8 mouse cellular contexts compared by ENCODE assay signal in genomic region chr4:155361303-155361791, GRCm38 (mm10). TPM values are rescaled to one million over a fixed set of nuclear protein-coding genes. Genes with fewer than 3 reads are reported as not detected.
DNase-seq lines count a peak whose midpoint lies in the region; ATAC-seq and TF ChIP-seq lines count a peak whose summit lies in the region.
"Had no signal": no experiment of that assay in that cellular context is flagged by ENCODE, and none has a peak within 500 bp of the region (broad histone marks: within the 10 kb centered on the region; RNA-seq: fewer than 3 reads in every experiment).

Gene Prkcz, minus strand, starts transcription at chr4:155361361.

- H3K4me2 ChIP-seq in limb, embryonic 14.5 days (replicated peaks; ENCODE audit: low read depth, low read length, severe bottlenecking) = peak within 1 kb of the TSS; percentile 53
- peak within 1 kb of the TSS; percentile 59 for H3K4me2 ChIP-seq in midbrain, postnatal 0 days (ENCODE audit: low read depth, low read length, poor library complexity, severe bottlenecking)

- no peak within 1 kb of the TSS for H3K9ac ChIP-seq in limb, embryonic 14.5 days (ENCODE audit: low read depth, low read length, severe bottlenecking)
- H3K9ac ChIP-seq in midbrain, postnatal 0 days (replicated peaks; ENCODE audit: low read length, poor library complexity, severe bottlenecking) = no peak within 1 kb of the TSS

- peaks cover 38% of the 10 kb centered on the region for H3K4me1 ChIP-seq in embryonic facial prominence, embryonic 10.5 days
- H3K4me1 ChIP-seq in heart, embryonic 10.5 days = peaks cover 16% of the 10 kb centered on the region; the same call in 1 of the 2 replicates
- H3K4me1 ChIP-seq in limb, embryonic 14.5 days (ENCODE audit: control insufficient read depth, insufficient read depth, low read length) = no peaks in the 10 kb centered on the region
- H3K4me1 ChIP-seq in midbrain, postnatal 0 days (ENCODE audit: insufficient read depth, low read length) = no peaks in the 10 kb centered on the region; the same call in 1 of the 2 replicates

- DNase-seq in adrenal gland, adult 2 months = peak; percentile 91
- peak; percentile 90 for DNase-seq in embryonic facial prominence, embryonic 10.5 days (ENCODE audit: low spot score)
- peak; percentile 93 for DNase-seq in heart, embryonic 10.5 days (ENCODE audit: low spot score)
- peak; percentile 98 for DNase-seq in kidney, adult 9 months
- DNase-seq in limb, embryonic 14.5 days (ENCODE audit: low spot score) = peak; percentile 61
- peak; percentile 52 for DNase-seq in midbrain, postnatal 0 days (ENCODE audit: low spot score)
- peak; percentile 24 to 31 for DNase-seq in spleen, postnatal 14 days (ENCODE audit: low spot score in 2 of 2)

- no peaks in the 10 kb centered on the region for H3K9me3 ChIP-seq in embryonic facial prominence, embryonic 10.5 days
- no peaks in the 10 kb centered on the region for H3K9me3 ChIP-seq in heart, embryonic 10.5 days
- no peaks in the 10 kb centered on the region for H3K9me3 ChIP-seq in limb, embryonic 14.5 days (ENCODE audit: control insufficient read depth, low read length)
- no peaks in the 10 kb centered on the region for H3K9me3 ChIP-seq in midbrain, postnatal 0 days (ENCODE audit: low read length)

- under 1% methylated on average over 51 of the region's 51 CpGs for WGBS in embryonic facial prominence, embryonic 10.5 days
- under 1% methylated on average over 50 of the region's 51 CpGs for WGBS in heart, embryonic 10.5 days
- under 1% methylated on average over 28 of the region's 51 CpGs for WGBS in limb, embryonic 14.5 days
- under 1% methylated on average over 42 of the region's 51 CpGs for WGBS in midbrain, postnatal 0 days

- peak within 1 kb of the TSS; percentile 45; the same call in 1 of the 2 replicates for H3K27ac ChIP-seq in embryonic facial prominence, embryonic 10.5 days (replicated peaks)
- H3K27ac ChIP-seq in heart, embryonic 10.5 days = peak within 1 kb of the TSS; percentile 82
- no peak within 1 kb of the TSS for H3K27ac ChIP-seq in limb, embryonic 14.5 days (replicated peaks; ENCODE audit: low read depth, low read length)
- H3K27ac ChIP-seq in midbrain, postnatal 0 days (ENCODE audit: low read depth, low read length) = no peak within 1 kb of the TSS
- H3K27ac ChIP-seq: macrophage had no signal

- no peak for TF ChIP-seq CTCF in midbrain, postnatal 0 days (IDR thresholded peaks at IDR 0.05)

- peak; percentile 84 for ATAC-seq in limb, embryonic 14.5 days (ENCODE audit: low FRiP score, low read depth)
- ATAC-seq in midbrain, postnatal 0 days (ENCODE audit: low FRiP score) = peak; percentile 70; the same call in 1 of the 2 replicates

- TF ChIP-seq POLR2A in limb, embryonic 14.5 days (IDR thresholded peaks at IDR 0.05; ENCODE audit: borderline replicate concordance, extremely low read depth, insufficient read depth, insufficient read length) = no peak

- peaks cover 82% of the 10 kb centered on the region for H3K27me3 ChIP-seq in embryonic facial prominence, embryonic 10.5 days (replicated peaks; ENCODE audit: low read depth, poor library complexity, severe bottlenecking)
- peaks cover 83% of the 10 kb centered on the region for H3K27me3 ChIP-seq in heart, embryonic 10.5 days (ENCODE audit: insufficient read depth, poor library complexity, severe bottlenecking)
- peaks cover 67% of the 10 kb centered on the region for H3K27me3 ChIP-seq in limb, embryonic 14.5 days (ENCODE audit: control insufficient read depth, insufficient read depth, low read length)
- peaks cover 48% of the 10 kb centered on the region for H3K27me3 ChIP-seq in midbrain, postnatal 0 days (ENCODE audit: insufficient read depth, low read length)

- peak within 1 kb of the TSS; percentile 63 for H3K4me3 ChIP-seq in embryonic facial prominence, embryonic 10.5 days
- peak within 1 kb of the TSS; percentile 68 for H3K4me3 ChIP-seq in heart, embryonic 10.5 days
- peak within 1 kb of the TSS; percentile 42 for H3K4me3 ChIP-seq in limb, embryonic 14.5 days (replicated peaks; ENCODE audit: low read length)
- H3K4me3 ChIP-seq in midbrain, postnatal 0 days (ENCODE audit: low read depth, low read length) = peak within 1 kb of the TSS; percentile 41

- H3K36me3 ChIP-seq in embryonic facial prominence, embryonic 10.5 days (replicated peaks) = no peaks in the 10 kb centered on the region
- no peaks in the 10 kb centered on the region for H3K36me3 ChIP-seq in heart, embryonic 10.5 days
- H3K36me3 ChIP-seq in limb, embryonic 14.5 days (ENCODE audit: control insufficient read depth, insufficient read depth, low read length) = no peaks in the 10 kb centered on the region
- no peaks in the 10 kb centered on the region for H3K36me3 ChIP-seq in midbrain, postnatal 0 days (ENCODE audit: insufficient read depth, low read length)

RNA-seq across cellular contexts. Expression of gene Prkcz, which starts in this region (rescaled TPM):
- 1 to 10 TPM; 4.7 to 6.0 TPM for total RNA-seq in adrenal gland, adult 2 months (2021)
- 2.5 and 4.0 TPM in 2 replicates for polyA plus RNA-seq in adrenal gland, adult 2 months (2012; rRNA removed)
- 12.4 and 13.7 TPM in 2 replicates for polyA plus RNA-seq in embryonic facial prominence, embryonic 10.5 days (2016; fragmentation: Nextera tagmentation; extraction: Ambion mirVana)
- 8.9 and 12.4 TPM in 2 replicates for polyA plus RNA-seq in heart, embryonic 10.5 days (2016; fragmentation: Nextera tagmentation; extraction: Ambion mirVana)
- polyA plus RNA-seq in limb, embryonic 14.5 days (2012; rRNA removed) = 7.1 and 7.5 TPM in 2 replicates
- 7.4 and 9.3 TPM in 2 replicates for polyA plus RNA-seq in limb, embryonic 14.5 days (2014; fragmentation: Nextera tagmentation; extraction: Ambion mirVana)
- 103 and 104 TPM in 2 replicates for total RNA-seq in midbrain, postnatal 0 days (2014; rRNA removed)
- 104 and 106 TPM in 2 replicates for polyA plus RNA-seq in midbrain, postnatal 0 days (2015; fragmentation: Nextera tagmentation; extraction: Ambion mirVana)
- polyA plus RNA-seq: macrophage had no signal

Comparison
In these comparisons a context has a peak if more than half of its experiments do, and no peak if none do; other contexts are left out.
1. RNA of gene Prkcz (total RNA-seq): 103 to 104 TPM in midbrain, postnatal 0 days; 4.7 to 6.0 TPM in adrenal gland, adult 2 months; every median in the first group is over 10 times any median in the second.
2. DNase-seq: peak in every context shown above with its lines; median percentile 98 in kidney, adult 9 months; 93 in heart, embryonic 10.5 days; 91 in adrenal gland, adult 2 months; 90 in embryonic facial prominence, embryonic 10.5 days; 61 in limb, embryonic 14.5 days; 52 in midbrain, postnatal 0 days; 28 in spleen, postnatal 14 days.
3. H3K27ac ChIP-seq: peak in embryonic facial prominence, embryonic 10.5 days (single experiment) and heart, embryonic 10.5 days (single experiment); none in limb, embryonic 14.5 days (single experiment) and midbrain, postnatal 0 days (single experiment).
4. Peak in every context shown above with its lines, with median percentiles within 50 percentile points of each other: H3K4me3 ChIP-seq.